Mouse (Mus musculus): ENCODE measurements around the gene Grb2.

- no peak for TF ChIP-seq CTCF (IDR thresholded peaks at IDR 0.05; ENCODE audit: low read depth)
- TF ChIP-seq EP300 (IDR thresholded peaks at IDR 0.05; ENCODE audit: low read depth): no peak
Observed at GRCm38 (mm10) chr11:115670451-115671050, 37.8 kb downstream of the Grb2 start.

Data from liver, postnatal 0 days (tissue).